Mouse (Mus musculus) ovary, postnatal 36 days (tissue): ENCODE measurements around the gene 1110051M20Rik.

ENCODE experiments used
- DNase-seq: peaks from one replicate; pipeline ENCODE4 v3.0.0; 2022; ENCODE audit warnings: low spot score, mixed read lengths

Gene 1110051M20Rik

DNA sequence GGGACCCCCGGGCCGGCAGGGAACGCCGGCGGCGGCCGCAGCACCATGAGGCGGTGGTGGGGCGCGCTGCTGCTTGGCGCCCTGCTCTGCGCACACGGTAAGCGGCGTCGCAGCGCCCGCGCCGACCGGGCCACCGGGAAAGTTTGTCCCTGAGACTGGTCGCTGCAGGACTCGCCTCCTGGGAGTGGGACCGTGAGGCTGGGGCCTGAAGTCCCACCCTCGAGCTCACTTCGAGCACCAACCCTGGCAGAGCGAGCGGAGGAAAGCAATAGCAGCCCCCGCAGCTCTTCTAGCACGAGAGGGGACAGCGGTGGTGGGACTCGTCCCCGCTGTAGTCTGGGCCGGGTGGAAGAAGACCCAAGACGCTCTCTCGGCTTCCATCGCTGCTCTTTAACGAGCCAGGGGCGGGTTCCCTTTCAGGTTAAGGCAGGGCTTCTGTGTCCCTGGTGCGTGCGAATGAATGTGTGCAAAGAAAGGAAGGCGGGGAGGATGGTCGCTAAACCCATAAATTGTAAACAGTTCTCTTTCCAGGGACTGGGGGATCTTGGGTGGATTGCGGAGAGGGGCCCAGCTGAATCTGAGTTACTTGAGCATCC lies 13.2 kb upstream of the 1110051M20Rik start:
- DNase-seq, result no peak

DNA sequence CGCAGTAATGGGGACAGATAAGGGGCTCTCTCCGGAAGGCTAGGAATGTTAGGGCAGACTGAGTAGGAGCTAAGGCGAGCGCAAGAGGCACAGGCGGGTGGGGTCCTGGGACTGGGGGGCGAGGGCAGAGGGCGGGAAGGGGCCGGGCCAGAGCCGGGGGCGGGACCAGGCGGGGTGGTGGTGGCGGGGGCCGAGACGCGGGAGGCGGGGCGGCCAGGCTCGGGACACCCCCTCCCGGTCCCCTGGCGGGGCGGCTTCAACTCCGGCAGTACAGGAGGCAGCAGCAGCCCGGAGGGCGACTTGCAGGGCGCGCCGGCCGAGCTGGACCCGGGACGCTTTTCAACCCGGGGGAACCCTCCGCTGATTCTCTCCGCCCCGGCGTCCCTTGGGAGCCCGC lies 12.8 kb upstream of the 1110051M20Rik start, which contains the start of gene Lrp4:
TSS of gene Lrp4 (plus strand) at position 253 of the 397 bp plus-strand sequence.
- DNase-seq, result peak; percentile 69

DNA sequence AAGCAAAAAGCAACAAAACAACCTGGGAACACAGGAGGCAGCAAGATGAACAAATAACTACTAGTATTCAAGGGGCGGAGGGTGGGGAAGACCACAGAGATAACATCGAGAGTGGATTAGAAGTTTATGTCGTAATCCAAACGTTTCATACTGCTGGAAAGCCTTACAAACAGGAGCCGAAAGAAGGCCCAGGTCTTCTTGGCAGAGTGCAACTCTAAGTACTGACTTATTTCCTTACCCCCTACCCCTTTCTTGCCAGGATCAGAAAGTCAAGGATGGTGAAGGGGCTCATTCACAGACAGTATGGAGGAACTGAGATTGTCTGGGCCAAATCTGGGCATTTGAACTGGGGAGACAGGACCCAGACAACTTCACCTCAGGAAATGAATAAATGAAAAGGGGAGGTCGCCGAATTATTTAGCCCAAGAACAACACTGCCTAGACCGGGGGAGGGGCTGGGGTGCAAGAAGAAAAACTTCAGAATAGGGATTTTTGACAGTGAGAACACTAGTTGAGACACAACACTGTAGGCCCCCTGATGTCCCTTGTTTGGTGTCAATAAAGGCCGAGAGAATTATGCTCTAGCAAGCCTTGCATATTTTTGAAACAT lies 12.1 kb upstream of the 1110051M20Rik start:
- no peak for DNase-seq

DNA sequence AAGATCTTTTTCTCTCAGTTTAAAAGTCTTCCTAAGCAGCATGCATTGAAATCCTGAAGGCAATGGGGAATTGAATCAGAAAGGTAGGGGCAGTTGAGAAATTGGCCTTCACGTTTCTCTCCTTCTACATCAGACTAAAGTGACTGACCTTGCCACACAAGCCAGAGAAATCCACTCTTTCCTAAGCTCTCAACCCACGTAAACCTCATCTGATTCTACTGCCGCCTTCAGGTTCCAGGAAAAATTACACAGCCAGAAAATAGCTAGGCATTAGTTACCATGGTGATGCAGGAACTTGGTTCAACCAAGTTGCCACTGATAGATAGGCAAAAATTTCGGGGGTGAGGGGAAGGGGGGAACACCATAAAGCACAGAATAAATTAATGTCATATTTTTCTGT lies 11.3 kb upstream of the 1110051M20Rik start:
- no peak for DNase-seq

DNA sequence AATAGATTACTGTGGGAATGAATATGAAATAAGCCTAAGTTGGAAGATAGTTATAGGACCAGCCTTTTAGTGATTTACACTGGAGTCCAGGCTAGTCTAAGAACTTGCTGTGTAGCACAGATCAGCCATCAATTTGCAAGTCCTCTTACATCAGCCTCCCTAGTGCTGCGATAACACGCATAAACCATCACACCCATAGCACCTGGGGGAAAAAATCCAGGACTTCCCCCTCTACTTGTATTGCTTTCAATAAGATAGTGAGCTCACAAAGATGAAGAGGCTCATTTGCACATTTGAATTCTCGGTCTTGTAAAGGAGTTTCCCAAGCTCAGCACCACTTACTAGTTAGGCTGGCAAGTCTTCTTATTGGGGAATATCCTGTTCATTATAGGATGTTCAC lies 9.9 kb upstream of the 1110051M20Rik start:
- no peak for DNase-seq

DNA sequence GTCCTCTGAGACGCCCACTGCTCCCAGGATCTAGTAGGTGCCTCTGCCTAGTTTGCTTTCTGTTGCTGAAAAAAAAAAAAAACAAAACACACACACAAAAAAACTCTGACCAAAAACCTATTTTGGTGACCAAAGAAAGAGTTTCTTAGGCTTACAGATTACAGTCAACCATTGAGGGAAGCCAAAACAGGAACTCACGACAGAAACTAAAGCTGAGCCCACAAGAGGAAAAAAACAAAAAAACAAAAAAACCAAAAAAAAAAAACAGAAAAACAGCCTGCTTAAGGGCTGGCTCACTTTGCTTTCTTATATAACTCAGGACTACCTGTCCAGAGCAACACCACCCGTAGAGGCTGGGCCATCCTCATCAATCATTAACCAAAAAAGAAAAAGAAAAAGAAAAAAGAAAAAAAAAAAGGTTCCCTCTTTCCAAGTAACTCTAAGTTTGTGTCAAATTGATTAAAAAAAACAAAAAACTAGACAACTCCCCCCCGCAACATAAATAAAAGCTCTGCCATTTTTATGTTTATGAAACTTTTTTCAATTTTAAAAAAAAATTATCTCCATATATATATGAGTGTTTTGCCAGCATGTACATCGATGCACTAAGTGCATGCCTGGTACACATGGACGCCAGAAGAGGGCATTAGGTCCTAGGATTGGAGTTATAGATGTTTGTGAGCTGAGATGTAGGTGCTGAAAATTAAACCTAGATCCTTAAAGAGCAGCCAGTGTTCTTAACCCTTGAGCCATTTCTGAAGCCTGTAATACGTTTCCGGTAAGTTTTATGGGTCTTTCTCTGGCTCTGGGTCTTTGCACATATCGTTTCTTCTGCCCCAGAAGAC lies 8.9 kb upstream of the 1110051M20Rik start:
- no peak for DNase-seq

DNA sequence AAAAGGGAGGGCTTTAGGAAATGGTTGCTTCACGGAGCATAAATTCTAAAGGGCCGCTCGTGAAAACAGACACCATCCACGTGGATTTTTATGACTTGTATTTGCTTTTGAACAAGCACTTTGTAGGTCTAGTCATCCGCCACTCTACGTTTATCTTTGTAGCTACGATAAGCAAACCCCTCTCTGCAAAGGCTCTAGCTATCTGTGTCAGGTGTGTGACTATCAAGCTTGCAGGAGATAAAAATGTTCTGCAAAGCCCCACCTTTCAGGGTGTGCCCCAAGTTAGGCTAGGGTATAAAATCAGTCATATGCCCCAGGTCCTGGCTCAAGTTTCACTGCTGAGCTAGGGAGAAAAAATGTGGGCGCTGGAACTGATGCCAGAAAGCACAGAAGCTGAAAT lies 8.2 kb upstream of the 1110051M20Rik start:
- DNase-seq, result no peak

DNA sequence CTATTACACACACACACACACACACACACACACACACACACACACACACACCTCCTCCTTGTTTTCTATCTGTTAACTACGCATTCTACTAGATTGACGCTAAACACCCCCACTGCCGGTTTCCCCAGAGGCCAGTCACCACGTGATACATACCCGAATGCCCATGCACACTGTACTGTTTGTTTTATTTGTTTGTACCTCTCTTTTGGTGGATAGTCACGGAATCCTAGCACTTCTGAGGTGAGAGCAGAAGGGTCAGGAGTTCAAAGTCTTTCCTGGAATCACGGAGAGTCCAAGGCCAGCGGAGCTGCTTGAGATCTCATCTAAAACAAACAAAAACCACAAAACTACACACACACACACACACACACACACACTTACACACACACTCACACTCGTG lies 5.8 kb upstream of the 1110051M20Rik start:
- no peak for DNase-seq

DNA sequence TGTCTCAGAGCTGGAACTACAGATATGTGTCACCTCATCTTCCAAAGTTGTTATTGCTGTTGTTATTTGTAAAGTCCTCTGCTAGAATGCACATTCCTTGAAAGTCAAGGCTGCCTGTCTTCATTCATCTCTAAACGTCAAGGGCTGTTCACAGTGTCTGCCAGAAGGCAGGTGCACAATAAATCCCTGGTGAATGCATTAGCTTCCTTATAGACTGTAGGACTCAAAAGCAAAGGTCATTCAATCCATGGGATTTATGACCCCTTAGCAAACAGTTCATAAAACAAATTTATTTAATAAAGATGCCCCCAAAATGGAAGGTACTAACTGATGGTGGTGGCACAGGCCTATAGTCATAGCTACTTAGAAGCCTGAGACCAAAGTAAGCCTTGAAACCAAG lies 5.2 kb upstream of the 1110051M20Rik start:
- no peak for DNase-seq

DNA sequence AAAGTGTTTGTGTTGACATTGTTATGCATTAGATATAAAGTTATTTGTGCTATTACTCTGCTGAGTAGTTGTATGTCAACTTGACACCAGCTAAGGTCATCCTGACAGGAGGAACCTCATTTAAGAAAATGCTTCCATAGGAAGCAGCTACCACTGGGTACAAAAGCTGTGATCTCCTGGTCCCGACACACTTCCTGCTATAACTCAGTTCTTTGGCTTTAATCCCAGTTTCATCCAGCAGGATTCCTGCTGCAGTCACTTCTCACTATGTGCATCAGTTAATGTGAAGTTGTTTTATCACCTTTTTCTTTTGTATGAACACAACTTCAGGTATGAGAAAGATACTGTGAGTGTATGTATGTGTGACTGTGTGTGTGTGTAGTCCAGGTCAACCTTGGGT lies 2.3 kb downstream of the 1110051M20Rik start:
- DNase-seq, result no peak

DNA sequence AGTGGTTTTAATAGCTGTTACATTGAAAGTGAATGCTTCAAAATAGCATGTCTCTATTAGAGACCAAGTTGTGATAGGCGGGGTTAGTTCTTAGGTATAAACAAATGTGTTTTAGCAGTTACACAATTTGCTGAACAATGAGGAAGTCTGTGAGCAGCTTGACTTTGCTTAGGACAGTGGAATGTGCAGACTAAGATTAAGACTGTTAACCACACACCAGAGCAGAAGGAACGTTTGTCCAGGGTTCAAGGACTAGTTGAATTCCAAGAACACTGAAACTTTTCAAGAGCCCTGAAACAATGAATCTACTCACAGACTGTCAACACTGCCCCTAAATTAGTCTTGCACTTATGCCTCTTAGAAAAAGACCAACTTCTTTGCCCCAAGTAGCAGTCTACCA lies 2.8 kb downstream of the 1110051M20Rik start:
- DNase-seq, result no peak

DNA sequence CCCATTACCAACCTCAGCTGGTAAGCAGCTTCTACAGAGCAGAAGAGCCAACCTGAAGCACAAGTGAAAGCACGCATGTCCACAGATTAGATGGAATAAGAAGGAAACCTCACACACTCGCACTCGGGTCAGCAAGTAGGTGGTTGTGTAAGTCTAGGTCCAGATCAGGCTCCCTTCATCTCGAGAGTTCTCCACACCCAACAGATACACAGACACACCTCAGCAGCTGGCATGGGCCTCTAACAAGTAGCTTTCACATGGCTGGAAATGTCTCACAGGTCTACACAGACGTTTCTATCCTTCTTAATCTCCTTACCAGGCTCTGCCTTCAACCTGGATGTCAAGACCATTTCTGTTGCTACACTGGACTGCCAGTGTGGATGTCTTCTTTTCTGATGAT lies 3.8 kb downstream of the 1110051M20Rik start:
- DNase-seq, result no peak

DNA sequence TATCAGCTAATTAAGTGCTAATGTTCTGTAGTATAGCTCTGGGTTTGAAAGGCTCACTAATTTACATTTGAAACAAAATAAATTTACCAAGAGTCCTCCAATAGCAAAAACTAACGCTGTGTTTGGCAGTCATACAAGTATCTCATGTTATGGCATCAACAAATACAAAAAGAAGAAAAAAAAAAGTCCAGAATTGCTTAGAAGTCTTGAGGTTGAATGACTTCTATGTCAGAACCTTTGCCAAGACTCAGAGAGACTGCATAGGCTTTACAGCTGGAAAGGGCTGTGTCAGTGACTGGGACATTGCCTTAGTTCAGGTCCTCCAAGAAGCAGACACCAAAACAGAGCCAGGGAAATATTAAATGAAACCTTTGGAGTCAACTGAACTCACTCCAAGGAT lies 4.6 kb downstream of the 1110051M20Rik start:
- no peak for DNase-seq

DNA sequence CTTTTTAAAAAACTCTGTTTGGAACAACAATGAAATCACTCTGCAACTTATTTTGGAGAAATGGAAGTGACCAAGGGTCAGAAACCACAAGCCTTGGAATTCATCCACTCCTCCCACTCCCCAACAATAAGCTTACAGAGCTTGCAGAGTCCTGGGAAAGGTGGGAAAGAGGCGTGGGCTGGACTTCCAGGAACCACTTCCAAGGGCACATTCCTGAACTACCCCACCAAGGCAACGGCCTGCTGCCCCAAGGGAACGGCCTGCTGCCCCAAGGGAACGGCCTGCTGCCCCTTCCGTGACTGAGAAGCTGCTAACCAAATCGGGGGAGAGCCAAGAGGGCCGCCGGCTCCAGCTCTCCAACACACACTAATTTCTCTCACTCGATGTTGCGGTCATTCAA lies 5.2 kb downstream of the 1110051M20Rik start:
- DNase-seq, result no peak

DNA sequence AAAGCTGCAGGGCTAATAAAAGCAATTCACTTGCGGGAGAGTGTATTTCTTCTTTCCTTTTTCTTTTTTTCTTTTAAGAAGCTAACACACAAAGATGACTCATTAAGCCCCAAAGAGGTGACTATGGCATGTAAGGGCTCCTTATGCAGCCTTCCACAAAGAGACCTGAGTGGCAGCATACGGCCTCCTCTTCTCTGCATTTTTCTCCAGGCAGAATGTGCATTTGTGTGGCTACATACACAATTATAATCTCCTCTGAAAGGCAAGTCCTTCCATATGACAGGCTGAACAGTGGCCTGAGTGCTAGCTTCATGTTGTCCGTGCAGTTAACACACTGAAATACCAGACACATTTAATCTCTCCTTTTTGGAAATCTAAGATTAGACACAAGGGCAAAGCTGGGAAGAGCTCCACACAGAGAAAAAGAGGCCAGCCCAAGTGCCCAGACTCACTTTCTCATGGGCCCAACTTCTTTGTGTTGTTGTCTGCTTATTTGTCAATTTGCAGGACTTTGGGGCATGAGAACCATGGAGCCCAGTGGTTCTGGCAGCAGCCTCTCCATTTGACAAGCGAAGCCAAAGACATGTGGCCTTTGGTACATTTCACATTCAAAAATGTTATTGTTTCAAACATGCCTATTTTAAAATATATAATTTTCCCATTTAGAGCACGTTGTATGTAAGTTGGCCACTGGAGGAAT lies 7.2 kb downstream of the 1110051M20Rik start:
- DNase-seq, result no peak

DNA sequence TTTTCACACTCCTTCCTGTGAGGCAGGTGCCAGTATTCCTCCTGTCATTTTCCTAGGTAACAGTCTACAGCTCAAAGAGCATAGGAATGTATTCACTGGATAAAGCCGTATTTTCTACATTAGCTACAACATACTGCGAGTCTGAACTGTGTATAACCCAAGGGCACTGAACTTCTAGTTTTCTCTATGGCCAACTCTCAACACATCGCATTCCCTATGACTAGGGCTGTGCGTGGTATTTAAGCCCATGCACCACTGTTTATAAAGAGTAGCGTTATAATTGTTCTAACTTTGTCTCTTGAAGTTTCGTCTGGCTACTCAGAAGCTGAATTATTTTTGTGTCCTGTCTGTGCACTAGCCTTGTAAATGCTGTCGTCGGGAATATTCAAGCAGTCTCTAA lies 7.8 kb downstream of the 1110051M20Rik start:
- DNase-seq, result no peak

DNA sequence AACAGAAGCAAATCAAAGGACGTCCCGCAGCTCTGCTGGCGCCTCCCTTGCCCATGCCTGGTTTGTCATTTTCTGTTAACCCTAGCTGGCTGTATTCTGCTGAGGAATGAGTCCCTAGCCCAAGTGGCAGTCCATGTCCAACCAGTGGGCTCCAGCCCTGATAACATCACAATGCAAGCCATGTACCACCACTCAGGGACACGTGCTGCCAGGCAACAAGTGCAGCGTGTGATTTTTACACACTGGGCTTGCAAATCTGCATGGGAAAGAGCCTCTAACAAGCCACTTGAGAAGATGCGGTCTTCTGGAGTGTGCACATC lies 13.9 kb downstream of the 1110051M20Rik start:
- no peak for DNase-seq

DNA sequence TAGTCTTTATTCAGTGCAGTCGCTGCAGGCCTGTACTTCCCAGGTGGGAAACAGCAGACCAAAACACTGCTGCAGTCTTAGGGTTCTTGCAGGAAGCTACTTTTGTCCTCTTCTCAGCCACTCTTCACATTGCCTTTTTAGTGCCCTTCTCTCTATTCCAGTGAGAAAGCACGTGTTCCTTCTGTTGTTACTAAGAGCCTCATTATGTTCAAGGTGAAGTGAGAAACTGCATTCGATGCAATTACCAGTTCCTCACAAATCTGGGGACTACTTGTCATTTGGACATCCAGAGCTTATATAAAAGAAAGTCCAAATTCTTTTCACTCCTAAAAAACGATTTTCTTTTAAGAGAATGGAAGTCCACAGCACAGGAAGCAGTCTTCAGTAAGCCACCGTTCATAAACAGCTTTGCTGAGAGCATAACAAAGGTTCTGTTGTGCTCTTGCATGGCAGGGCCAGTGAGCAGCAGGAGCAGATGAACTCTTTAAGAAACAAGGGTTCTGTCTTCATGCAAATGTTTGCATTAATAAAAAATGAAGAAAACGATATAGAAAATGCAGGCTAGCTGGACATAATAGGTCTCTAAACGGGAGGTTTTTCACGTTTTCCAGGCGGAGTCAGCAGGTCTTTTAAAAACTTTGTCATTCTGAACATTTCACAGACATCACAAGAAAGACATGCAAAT lies 14.4 kb downstream of the 1110051M20Rik start:
- DNase-seq, result no peak

DNA sequence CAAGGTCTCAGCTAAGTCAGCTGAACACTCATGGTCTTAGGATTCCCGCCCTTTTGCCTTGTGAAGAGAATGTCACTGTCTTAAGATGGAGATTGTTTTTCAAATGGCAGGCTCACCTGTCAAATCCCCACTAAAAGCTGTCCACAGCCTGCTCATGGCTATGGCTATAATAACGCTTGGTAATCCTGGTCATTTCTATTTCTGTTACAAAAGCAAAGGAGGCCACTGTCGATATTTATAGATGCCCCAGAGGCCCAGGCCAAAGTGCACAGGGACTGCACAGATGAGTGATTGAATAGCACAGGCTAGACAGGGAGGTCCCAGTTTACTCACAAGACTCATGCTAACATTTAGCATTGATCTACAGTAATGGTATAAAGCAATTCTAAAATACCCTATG lies 15.4 kb downstream of the 1110051M20Rik start:
- DNase-seq, result no peak

DNA sequence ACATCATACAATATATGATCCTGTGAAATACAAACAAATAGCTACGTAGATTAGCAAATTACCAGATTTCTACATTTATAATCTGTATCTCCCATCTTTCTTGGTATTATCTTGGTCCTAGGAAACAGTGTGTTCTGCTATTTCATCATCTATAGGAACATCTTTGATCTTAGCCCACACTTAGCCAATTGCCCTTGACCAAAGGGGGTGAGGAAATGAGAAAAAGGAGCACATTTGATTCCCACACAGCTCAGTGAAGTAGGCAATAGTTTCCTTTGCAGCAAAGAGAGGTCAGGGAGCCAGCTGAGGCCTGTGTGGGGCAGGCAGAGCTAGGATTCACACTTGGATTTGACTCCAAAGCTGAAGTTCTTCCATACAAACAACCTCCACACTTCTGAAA lies 18.2 kb downstream of the 1110051M20Rik start:
- DNase-seq, result no peak

DNA sequence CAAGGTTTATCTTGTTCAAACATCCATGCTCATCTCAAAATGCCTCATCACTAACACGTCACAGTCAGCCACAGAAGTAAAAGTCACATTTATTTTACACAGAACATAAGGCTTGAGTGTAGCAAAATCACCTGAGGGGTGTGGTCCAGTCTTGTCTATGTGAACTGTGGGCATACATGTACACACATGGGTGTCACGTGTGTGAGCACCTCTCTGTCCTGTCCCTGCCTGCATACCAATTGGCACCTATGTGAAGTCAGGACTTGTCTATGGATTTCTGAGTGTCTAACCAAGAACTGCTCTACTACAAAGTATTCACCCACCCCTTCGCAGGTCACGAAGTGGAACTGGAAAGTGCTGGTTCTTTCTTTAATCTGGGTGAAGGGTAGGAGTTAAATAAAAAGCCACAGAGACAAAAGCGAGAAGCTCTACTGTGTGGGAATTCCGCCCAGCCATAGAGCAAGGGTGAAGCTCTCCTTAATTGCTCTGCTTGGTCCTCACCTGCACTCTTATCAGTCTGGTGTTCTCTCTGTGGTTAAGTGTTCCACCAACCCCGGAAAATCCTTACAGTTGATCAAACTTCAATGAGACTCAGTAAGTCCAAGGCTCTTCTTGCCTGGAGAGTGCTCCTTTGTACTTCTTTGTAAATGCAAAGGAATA lies 20.3 kb downstream of the 1110051M20Rik start:
- no peak for DNase-seq

DNA sequence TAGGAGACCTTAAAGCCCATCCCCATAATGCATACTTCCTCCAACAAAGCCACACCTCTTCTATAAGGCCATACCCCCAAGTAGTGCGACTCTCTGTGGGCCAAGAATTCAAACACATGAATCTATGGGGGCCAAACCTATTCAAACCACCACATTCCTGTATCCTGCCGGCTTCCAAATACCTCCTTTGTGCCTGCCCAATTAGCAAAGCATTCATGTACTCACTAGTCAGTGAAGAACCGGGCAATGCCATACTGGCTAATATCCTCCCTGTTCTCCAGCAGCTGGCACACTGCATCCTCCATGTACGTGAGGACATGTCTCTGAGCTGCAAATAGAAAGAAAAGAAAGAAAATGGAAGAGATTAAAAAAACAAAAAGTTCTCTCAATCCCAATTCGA lies 22.9 kb downstream of the 1110051M20Rik start:
- DNase-seq, result no peak
